12 mouse cellular contexts compared by ENCODE assay signal in the genomic region with DNA sequence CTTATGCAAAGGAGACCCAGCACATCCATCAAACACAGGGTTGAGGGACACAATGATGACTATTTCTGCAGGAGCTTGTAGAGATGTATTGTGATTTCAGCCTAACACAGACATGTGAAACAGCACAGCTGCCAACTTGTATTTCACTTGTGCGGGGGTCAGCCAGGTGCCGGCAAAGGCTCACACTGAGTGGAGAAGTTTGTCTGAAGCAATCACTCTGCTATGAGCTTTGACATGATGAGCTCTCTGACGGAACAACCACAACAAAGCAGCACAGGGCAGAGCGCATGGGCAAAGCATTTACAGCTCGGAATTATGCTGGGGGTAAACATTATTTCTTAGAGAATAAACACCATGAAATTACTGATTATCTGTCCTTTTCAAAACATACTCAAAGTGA.
DNase-seq lines count a peak whose midpoint lies in the region; ATAC-seq and TF ChIP-seq lines count a peak whose summit lies in the region.
"Had no signal": no experiment of that assay in that cellular context is flagged by ENCODE, and none has a peak within 500 bp of the region (broad histone marks: within the 10 kb centered on the region; RNA-seq: fewer than 3 reads in every experiment).

No protein-coding gene starts in this region.

- no peaks in the 10 kb centered on the region for H3K36me3 ChIP-seq in forebrain, embryonic 13.5 days (ENCODE audit: poor library complexity, severe bottlenecking)
- H3K36me3 ChIP-seq in forebrain, embryonic 10.5 days (replicated peaks): no peaks in the 10 kb centered on the region
- no peaks in the 10 kb centered on the region for H3K36me3 ChIP-seq in neural tube, embryonic 12.5 days
- no peaks in the 10 kb centered on the region for H3K36me3 ChIP-seq in liver, postnatal 0 days (replicated peaks; ENCODE audit: insufficient read depth, low read length)
- H3K36me3 ChIP-seq: kidney, embryonic 15.5 days; liver, embryonic 12.5 days had no signal

- H3K4me2 ChIP-seq in forebrain, embryonic 13.5 days: peak overlapping the region; percentile 25; the same call in 1 of the 2 replicates
- H3K4me2 ChIP-seq in neural tube, embryonic 12.5 days (replicated peaks): no peak overlapping the region
- no peak overlapping the region for H3K4me2 ChIP-seq in liver, postnatal 0 days (ENCODE audit: low read depth, low read length)
- H3K4me2 ChIP-seq: kidney, embryonic 15.5 days; liver, embryonic 12.5 days had no signal

- H3K4me3 ChIP-seq in forebrain, embryonic 13.5 days: no peak overlapping the region
- no peak overlapping the region for H3K4me3 ChIP-seq in forebrain, embryonic 10.5 days
- H3K4me3 ChIP-seq in neural tube, embryonic 12.5 days: no peak overlapping the region
- no peak overlapping the region for H3K4me3 ChIP-seq in liver, postnatal 0 days (ENCODE audit: low read depth, low read length)
- H3K4me3 ChIP-seq: kidney, embryonic 15.5 days; liver, embryonic 12.5 days had no signal

- H3K27me3 ChIP-seq in forebrain, embryonic 13.5 days: peaks cover 42% of the 10 kb centered on the region
- peaks cover 72% of the 10 kb centered on the region for H3K27me3 ChIP-seq in forebrain, embryonic 10.5 days (ENCODE audit: poor library complexity, severe bottlenecking)
- no peaks in the 10 kb centered on the region for H3K27me3 ChIP-seq in neural tube, embryonic 12.5 days (replicated peaks)
- H3K27me3 ChIP-seq in liver, postnatal 0 days (ENCODE audit: insufficient read depth, low read length): no peaks in the 10 kb centered on the region
- H3K27me3 ChIP-seq: kidney, embryonic 15.5 days; liver, embryonic 12.5 days had no signal

- ATAC-seq in forebrain, embryonic 13.5 days: peak; percentile 20; the same call in 1 of the 2 replicates
- ATAC-seq in neural tube, embryonic 12.5 days (ENCODE audit: low FRiP score, low read depth): 0 out of 2 replicates have a peak, but pooled peaks have one; percentile 45
- no peak for ATAC-seq in cerebellum, adult (ENCODE audit: insufficient number of reproducible peaks, low FRiP score, low TSS enrichment)
- no peak for ATAC-seq in liver, postnatal 0 days
- ATAC-seq: liver, embryonic 12.5 days; lung, postnatal 0 days had no signal

- TF ChIP-seq EP300 in liver, postnatal 0 days (IDR thresholded peaks at IDR 0.05; ENCODE audit: low read depth): no peak

- H3K9ac ChIP-seq in forebrain, embryonic 13.5 days: no peak overlapping the region
- H3K9ac ChIP-seq in neural tube, embryonic 12.5 days: no peak overlapping the region
- no peak overlapping the region for H3K9ac ChIP-seq in liver, postnatal 0 days (replicated peaks)
- H3K9ac ChIP-seq: kidney, embryonic 15.5 days; liver, embryonic 12.5 days had no signal

- H3K4me1 ChIP-seq in forebrain, embryonic 13.5 days: peaks cover 27% of the 10 kb centered on the region
- peaks cover 60% of the 10 kb centered on the region for H3K4me1 ChIP-seq in forebrain, embryonic 10.5 days
- peaks cover 12% of the 10 kb centered on the region for H3K4me1 ChIP-seq in neural tube, embryonic 12.5 days
- H3K4me1 ChIP-seq in liver, postnatal 0 days (ENCODE audit: insufficient read depth): no peaks in the 10 kb centered on the region
- H3K4me1 ChIP-seq: liver, embryonic 12.5 days had no signal

- DNase-seq in forebrain, embryonic 10.5 days (ENCODE audit: extremely low spot score, low spot score): no peak
- no peak for DNase-seq in neural tube, embryonic 10.5 days (ENCODE audit: extremely low spot score, low spot score)
- DNase-seq in retina, postnatal 1 day: peak; percentile 52
- no peak for DNase-seq in liver, postnatal 0 days
- DNase-seq: B cell, adult 2 months; cerebellum, adult 18-20 months had no signal

- no peak for TF ChIP-seq CTCF in liver, postnatal 0 days (IDR thresholded peaks at IDR 0.05; ENCODE audit: low read depth)

- H3K27ac ChIP-seq in forebrain, embryonic 13.5 days: no peak overlapping the region
- H3K27ac ChIP-seq in forebrain, embryonic 10.5 days: no peak overlapping the region
- no peak overlapping the region for H3K27ac ChIP-seq in neural tube, embryonic 12.5 days
- no peak overlapping the region for H3K27ac ChIP-seq in liver, postnatal 0 days (ENCODE audit: low read depth)
- H3K27ac ChIP-seq: kidney, embryonic 15.5 days; liver, embryonic 12.5 days had no signal

- H3K9me3 ChIP-seq in forebrain, embryonic 13.5 days (replicated peaks): no peaks in the 10 kb centered on the region
- no peaks in the 10 kb centered on the region for H3K9me3 ChIP-seq in forebrain, embryonic 10.5 days
- H3K9me3 ChIP-seq in neural tube, embryonic 12.5 days: no peaks in the 10 kb centered on the region
- H3K9me3 ChIP-seq in liver, postnatal 0 days (ENCODE audit: low read length): no peaks in the 10 kb centered on the region
- H3K9me3 ChIP-seq: kidney, embryonic 15.5 days; liver, embryonic 12.5 days had no signal

- 10% methylated on average over 5 of the region's 5 CpGs for WGBS in forebrain, embryonic 13.5 days
- WGBS in forebrain, embryonic 10.5 days: 32% methylated on average over 5 of the region's 5 CpGs
- 18% methylated on average over 5 of the region's 5 CpGs for WGBS in neural tube, embryonic 12.5 days
- WGBS in liver, postnatal 0 days (ENCODE audit: insufficient replicate concordance): 79% methylated on average over 5 of the region's 5 CpGs

Comparison
In these comparisons a context has a peak if more than half of its experiments do, and no peak if none do; other contexts are left out.
1. ATAC-seq: peak in forebrain, embryonic 13.5 days (single experiment) and neural tube, embryonic 12.5 days (single experiment); none in cerebellum, adult (single experiment) and liver, postnatal 0 days (single experiment).